Mouse (Mus musculus): Measurements from ENCODE around the gene Cby3.

DNA sequence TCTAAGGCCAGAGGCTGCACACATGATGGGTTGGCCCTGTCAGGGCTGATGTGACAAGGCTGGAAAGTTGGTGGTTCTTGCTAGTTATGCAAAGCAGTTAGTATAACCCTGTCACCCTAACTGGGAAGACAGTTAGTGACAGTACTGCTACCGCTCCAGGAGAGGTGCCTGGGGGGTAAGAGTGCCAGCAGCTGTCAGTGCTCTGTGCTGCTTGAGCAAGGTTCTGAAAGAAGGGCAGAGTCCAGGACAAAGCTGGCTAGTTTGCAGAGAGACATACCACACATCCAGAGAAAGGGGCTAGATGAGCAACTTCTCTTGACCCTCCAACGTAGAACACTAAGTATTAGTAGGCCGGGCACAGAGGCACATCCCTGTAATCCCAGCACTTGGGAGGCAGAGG lies 48.2 kb downstream of the Cby3 start:
- TF ChIP-seq CTCF (IDR thresholded peaks at IDR 0.05; ENCODE audit: borderline replicate concordance, insufficient read depth, low read length) (no peak), POLR2A (IDR thresholded peaks at IDR 0.05; ENCODE audit: low read depth, low read length) (no peak)
